Mouse (Mus musculus) spleen, adult 2 months (tissue): Measurements from ENCODE around the gene Bnipl.

ENCODE experiments used
- CTCF ChIP-seq: fragments of 200-500 bp; IDR thresholded peaks from 2 replicates; pipeline ENCODE4 v1.5.1; 2011; ENCODE audit warnings: mild to moderate bottlenecking, inconsistent platforms; ENCODE audit not compliant: insufficient read depth, insufficient read length, insufficient replicate concordance; ENCODE audit errors: extremely low read depth
- POLR2A ChIP-seq: fragments of 200-500 bp; IDR thresholded peaks from 2 replicates; pipeline ENCODE4 v1.6.1; 2011; ENCODE audit warnings: low read depth, low read length, inconsistent platforms

DNA sequence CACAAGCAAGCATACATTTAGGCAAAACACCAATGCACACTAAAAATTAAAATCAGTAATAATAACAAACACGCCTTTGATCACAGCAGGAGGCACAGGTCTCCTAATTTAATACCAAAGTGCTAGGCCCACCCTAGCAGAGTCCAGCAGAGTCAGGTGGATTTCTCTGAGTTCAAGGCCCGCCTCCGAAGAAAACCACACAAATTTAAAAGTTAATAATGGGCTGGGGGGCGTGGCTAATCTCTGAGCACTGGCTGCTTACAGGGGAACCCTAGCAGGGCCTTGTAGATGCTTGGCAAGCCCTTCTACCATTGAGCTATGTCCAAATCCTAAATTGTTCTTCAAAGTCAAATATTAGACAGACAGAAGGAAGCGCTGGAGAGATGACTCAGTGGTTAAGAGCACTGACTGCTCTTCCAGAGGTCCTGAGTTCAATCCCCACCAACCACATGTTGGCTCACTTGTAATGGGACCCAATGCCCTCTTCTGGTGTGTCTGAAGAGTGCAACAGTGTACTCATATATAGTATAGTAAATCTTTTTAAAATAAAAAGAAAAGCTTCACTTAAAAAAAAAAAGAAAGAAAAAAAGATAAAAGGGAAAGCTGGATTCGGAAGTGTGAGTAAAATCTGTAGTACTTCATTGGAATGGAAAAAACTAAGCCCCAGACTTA, 32.4 kb downstream of the Bnipl start:
- TF ChIP-seq CTCF, result no peak
- no peak for TF ChIP-seq POLR2A
